Mouse (Mus musculus) lung, postnatal 0 days (tissue): Measurements from ENCODE around the gene Cuedc1. TPM values are rescaled to one million over a fixed set of nuclear protein-coding genes. Genes with fewer than 3 reads are reported as not detected.

Experiments
- ATAC-seq: fragments of 200-750 bp; cut with Nextera tagmentation; 2 replicates; pipeline ENCODE4 v1.8.0; 2017; ENCODE audit warnings: moderate library complexity
- DNase-seq: peaks from one replicate; pipeline ENCODE4 v3.0.0-alpha.2; 2016; ENCODE audit warnings: low spot score
- H3K27ac ChIP-seq: fragments of 300-500 bp; sonication (generic); 2 replicates; pipeline ENCODE4 v1.5.1; 2014; ENCODE audit warnings: antibody characterized with exemption, mild to moderate bottlenecking, low read length, mixed read lengths
- H3K27me3 ChIP-seq: fragments of 300-500 bp; sonication (generic); replicated peaks from 2 replicates; pipeline ENCODE4 v1.6.1; 2014; ENCODE audit warnings: low read length, mixed read lengths; ENCODE audit not compliant: insufficient read depth
- H3K36me3 ChIP-seq: fragments of 300-500 bp; sonication (generic); 2 replicates; pipeline ENCODE4 v1.6.1; 2014; ENCODE audit warnings: low read length, mixed read lengths; ENCODE audit not compliant: insufficient read depth
- H3K4me1 ChIP-seq: fragments of 300-500 bp; sonication (generic); 2 replicates; pipeline ENCODE4 v1.6.1; 2014; ENCODE audit warnings: antibody characterized with exemption, low read depth, low read length, mixed read lengths; ENCODE audit not compliant: insufficient read depth
- H3K4me2 ChIP-seq: fragments of 300-500 bp; sonication (generic); replicated peaks from 2 replicates; pipeline ENCODE4 v1.6.1; 2014; ENCODE audit warnings: low read depth, mild to moderate bottlenecking, low read length, moderate library complexity, mixed read lengths
- H3K4me3 ChIP-seq: fragments of 300-500 bp; sonication (generic); 2 replicates; pipeline ENCODE4 v1.5.1; 2014; ENCODE audit warnings: low read depth, low read length
- H3K9ac ChIP-seq: fragments of 300-500 bp; sonication (generic); replicated peaks from 2 replicates; pipeline ENCODE4 v1.6.1; 2014; ENCODE audit warnings: low read depth, mild to moderate bottlenecking
- H3K9me3 ChIP-seq: fragments of 300-500 bp; sonication (generic); 2 replicates; pipeline ENCODE4 v1.6.1; 2016; ENCODE audit warnings: low read length, mixed read lengths
- CTCF ChIP-seq: IDR thresholded peaks from 2 replicates; pipeline ENCODE4 v1.5.1; 2016; ENCODE audit warnings: antibody characterized with exemption, mild to moderate bottlenecking
- EP300 ChIP-seq: IDR thresholded peaks from 2 replicates; pipeline ENCODE4 v1.6.1; 2016; ENCODE audit warnings: antibody characterized with exemption, mild to moderate bottlenecking, control low read depth
- WGBS: fragments of 180-500 bp; shearing (Covaris S2); extraction: QIAGEN DNeasy Blood & Tissue Kit; methylation state at CpG from one replicate; pipeline ENCODE4 v1.1.7; 2014; 5-methylcytosine and 5-hydroxymethylcytosine counted together
- polyA plus RNA-seq: library from polyadenylated mRNA; unstranded; fragments of >200 nt; fragmentation: Nextera tagmentation; extraction: Ambion mirVana; gene quantifications from 2 replicates; pipeline ENCODE4 v1.2.1, GENCODE M21; 2015

Cuedc1 gene
- polyA plus RNA-seq, 1 experiment from 2014 or later, result 14.6 TPM

DNA sequence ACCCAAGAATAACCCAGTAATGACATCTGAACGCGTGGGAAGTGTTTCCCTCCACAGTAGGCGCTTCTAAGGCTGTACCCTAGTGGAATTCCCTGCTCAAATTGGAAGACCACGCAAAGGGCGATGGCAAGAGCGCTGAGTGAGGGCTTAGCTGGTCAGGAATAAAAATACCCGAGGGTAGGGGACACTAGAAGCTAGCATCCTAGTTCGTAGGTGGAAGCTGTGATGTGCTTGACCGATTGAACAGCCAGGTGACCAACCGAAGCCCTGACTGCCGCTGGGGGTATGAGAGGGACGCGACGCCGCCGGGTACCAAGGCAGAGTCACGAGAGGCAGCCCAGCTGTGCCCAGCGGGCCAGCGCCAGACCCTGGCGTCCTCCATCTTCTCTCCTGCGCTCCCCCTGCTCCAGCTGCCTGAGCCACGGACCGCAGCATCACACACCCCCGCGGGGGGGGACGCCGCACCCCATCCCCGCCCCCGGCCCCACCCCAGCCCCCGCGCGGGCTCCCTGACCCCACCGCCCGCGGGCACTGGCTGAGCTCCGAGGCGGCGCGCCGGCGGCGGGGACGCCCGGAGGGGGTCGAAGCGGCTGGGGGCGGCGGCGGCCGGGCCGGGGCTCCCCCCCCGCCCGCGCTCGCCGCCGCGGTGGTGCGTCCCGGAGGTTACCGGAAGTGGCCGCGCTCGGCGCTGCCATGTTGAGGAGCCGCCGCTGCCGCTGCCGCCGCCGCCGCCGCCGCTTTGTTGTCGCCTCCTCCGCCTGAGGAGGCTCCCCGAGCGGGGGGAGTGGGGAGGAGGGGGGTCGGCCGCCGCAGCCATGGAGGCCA is 30.1 kb upstream of the Cuedc1 start, which contains the start of gene Vezf1:
Gene Vezf1 (plus strand): TSS at position 694 of the 825 bp plus-strand sequence.
- peak; percentile 90 for ATAC-seq
- peak; percentile 91 for DNase-seq

DNA sequence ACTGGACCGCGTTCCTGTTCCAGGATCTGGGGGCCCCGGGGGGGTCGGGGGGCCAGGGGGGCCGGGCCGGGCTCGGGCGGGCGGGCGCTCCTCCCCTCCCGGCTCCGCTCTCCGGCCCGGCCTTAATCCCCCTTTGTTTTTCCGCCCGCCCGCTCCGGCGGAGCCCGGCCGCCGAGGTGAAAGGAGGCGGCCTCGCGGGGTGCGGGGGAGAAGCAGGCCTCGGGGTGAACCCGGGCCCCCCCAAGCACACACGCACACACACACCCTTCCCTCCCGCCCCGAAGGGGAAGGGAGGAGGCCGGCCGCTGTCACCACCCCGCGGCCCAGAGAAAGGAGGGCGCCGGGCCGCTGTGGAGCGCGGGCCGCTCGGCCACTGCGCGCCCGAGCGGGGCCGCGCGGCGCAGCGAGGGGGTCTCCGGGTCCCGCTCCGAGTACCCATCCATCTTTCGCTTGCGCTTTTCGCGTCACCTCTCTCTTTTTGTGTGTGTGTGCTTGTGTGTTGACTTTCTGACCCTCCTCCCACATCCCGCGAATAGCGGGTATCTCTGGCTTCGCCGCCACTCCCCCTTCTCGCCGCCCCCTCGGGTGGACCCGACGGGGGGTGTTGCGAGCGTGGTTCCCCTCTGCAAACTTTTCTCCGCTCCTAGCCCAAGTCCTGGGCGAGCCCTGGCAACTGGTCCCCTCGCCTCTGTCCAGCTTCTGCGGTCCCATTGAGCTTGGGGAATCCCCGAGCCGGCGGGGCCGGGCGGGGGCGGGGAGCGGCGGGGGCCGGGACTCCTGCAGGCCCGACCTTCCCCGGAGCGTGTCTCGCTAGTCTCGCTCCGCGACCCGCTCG is 29.2 kb upstream of the Cuedc1 start:
- Histone ChIP-seq H3K36me3 (no peaks in the 10 kb centered on the region), H3K27ac (peak overlapping the region; percentile 97), H3K4me3 (peak overlapping the region; percentile 93), H3K4me2 (peak overlapping the region; percentile 91), H3K4me1 (peaks cover 11% of the 10 kb centered on the region; the same call in 1 of the 2 replicates), H3K9me3 (no peaks in the 10 kb centered on the region), H3K27me3 (no peaks in the 10 kb centered on the region), H3K9ac (peak overlapping the region; percentile 93)
- no peak for TF ChIP-seq EP300
- TF ChIP-seq CTCF, result no peak
- ATAC-seq (peak; percentile 74), DNase-seq (peak; percentile 64)
- WGBS, result 1% methylated on average over 40 of the region's 92 CpGs

More for the DNA sequence above, 30.1 kb upstream of the Cuedc1 start, which contains the start of gene Vezf1:
- Histone ChIP-seq H3K4me3 (peak within 1 kb of the TSS; percentile 93), H3K27me3 (no peaks in the 10 kb centered on the region), H3K36me3 (no peaks in the 10 kb centered on the region), H3K9me3 (no peaks in the 10 kb centered on the region), H3K9ac (peak within 1 kb of the TSS; percentile 93), H3K4me1 (peaks cover 11% of the 10 kb centered on the region; the same call in 1 of the 2 replicates), H3K27ac (peak within 1 kb of the TSS; percentile 97), H3K4me2 (peak within 1 kb of the TSS; percentile 91)
- TF ChIP-seq CTCF, result no peak
- TF ChIP-seq EP300, result no peak
- WGBS, result 6% methylated on average over 21 of the region's 81 CpGs

DNA sequence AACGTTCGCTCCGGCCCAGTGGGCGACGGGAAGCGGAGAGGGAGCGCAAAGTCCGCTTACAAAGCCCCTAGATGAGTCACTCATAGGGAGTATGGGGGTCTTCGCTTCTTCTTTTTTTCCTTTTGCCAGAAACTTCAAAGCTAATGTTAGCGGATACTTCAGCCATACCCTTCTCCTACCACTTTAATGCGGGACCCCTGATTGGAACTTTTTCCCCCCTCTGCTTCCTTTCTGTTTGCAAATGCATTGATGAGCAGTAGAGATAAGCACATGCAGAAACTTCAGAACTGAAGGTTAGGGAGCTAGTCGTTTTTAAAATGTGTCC is 28.6 kb upstream of the Cuedc1 start:
- Histone ChIP-seq H3K4me1 (peaks cover 11% of the 10 kb centered on the region; the same call in 1 of the 2 replicates), H3K27ac (peak overlapping the region; percentile 97)
- TF ChIP-seq CTCF (no peak), EP300 (no peak)

DNA sequence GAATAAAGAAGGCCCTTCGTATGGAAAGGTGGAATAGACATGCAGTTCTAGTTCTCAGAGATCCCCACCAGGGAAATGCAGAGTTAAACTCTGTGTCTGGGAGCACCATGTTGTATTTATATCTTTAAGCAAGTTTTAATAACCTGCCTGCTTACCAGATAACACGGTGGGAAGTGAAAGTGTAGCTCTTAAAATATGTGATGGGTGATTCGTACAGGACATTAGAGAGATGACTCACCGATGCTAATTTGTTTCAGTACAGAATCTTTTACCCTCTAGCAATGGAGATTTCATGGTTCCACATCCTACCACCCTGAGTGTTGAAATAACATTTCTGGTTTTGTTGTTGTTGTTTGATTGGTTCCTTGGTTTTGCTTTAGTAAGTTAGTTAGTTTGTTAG is 27.5 kb upstream of the Cuedc1 start:
- ATAC-seq (no peak), DNase-seq (no peak)
- Histone ChIP-seq H3K27me3 (no peaks in the 10 kb centered on the region), H3K27ac (no peak overlapping the region), H3K9ac (no peak overlapping the region), H3K4me1 (peaks cover 11% of the 10 kb centered on the region; the same call in 1 of the 2 replicates), H3K9me3 (no peaks in the 10 kb centered on the region), H3K36me3 (no peaks in the 10 kb centered on the region), H3K4me2 (peak overlapping the region; percentile 91; the same call in 1 of the 2 replicates), H3K4me3 (no peak overlapping the region)
- WGBS, result 32% methylated on average over 4 of the region's 4 CpGs
- TF ChIP-seq CTCF (no peak), EP300 (no peak)

More for the DNA sequence above, 28.6 kb upstream of the Cuedc1 start:
- Histone ChIP-seq H3K27me3 (no peaks in the 10 kb centered on the region), H3K36me3 (no peaks in the 10 kb centered on the region), H3K9ac (peak overlapping the region; percentile 93), H3K9me3 (no peaks in the 10 kb centered on the region), H3K4me3 (peak overlapping the region; percentile 93), H3K4me2 (peak overlapping the region; percentile 91)
- ATAC-seq, result no peak
- no peak for DNase-seq
- under 1% methylated on average over 12 of the region's 12 CpGs for WGBS

DNA sequence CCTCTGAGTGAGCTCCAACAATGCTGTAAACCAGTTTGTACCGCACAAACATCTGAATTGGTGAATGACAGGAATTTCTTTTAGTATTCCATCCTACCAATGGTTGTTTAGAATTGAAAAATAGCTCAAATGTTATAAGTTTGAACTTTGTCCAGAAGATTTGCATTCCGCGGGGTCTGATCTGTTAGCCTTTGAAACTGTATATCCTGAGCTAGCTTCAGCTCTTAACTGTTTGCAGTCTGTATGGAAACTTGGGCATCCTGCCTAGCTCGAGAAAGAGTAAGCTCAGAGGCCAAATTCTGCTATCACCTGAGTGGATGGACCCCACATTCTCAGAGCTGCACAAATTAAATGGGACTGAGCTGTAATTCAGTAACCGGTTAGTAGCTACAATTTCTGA is 26.7 kb upstream of the Cuedc1 start:
- DNase-seq (no peak), ATAC-seq (no peak)
- TF ChIP-seq EP300, result no peak
- no peak for TF ChIP-seq CTCF
- 41% methylated on average over 5 of the region's 5 CpGs for whole genome bisulfite sequencing
- H3K9me3 ChIP-seq, result no peaks in the 10 kb centered on the region
- no peaks in the 10 kb centered on the region for H3K36me3 ChIP-seq
- H3K4me2 ChIP-seq, result peak overlapping the region; percentile 2; the same call in 1 of the 2 replicates
- H3K4me1 ChIP-seq, result peaks cover 11% of the 10 kb centered on the region; the same call in 1 of the 2 replicates
- H3K9ac ChIP-seq, result no peak overlapping the region
- no peaks in the 10 kb centered on the region for H3K27me3 ChIP-seq
- no peak overlapping the region for H3K27ac ChIP-seq
- no peak overlapping the region for H3K4me3 ChIP-seq

DNA sequence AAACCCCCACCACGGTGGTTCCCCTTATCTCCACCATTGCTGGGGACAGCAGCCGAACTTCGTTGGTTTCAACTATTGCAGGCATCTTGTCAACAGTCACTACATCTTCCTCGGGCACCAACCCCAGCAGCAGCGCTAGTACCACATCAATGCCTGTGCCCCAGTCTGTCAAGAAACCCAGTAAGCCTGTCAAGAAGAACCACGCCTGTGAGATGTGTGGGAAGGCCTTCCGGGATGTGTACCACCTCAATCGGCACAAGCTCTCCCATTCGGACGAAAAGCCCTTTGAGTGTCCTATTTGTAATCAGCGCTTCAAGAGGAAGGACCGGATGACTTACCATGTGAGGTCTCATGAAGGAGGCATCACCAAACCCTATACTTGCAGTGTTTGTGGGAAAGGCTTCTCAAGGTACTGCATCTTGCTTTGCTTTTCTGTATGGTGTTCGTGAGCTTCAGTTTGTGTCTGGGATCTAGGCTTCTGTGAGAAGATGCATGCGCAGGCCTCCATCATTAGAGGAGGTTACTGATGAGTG is 24.4 kb upstream of the Cuedc1 start:
- Histone ChIP-seq H3K9ac (no peak overlapping the region), H3K9me3 (no peaks in the 10 kb centered on the region), H3K4me2 (no peak overlapping the region), H3K36me3 (peaks cover 11% of the 10 kb centered on the region), H3K27me3 (no peaks in the 10 kb centered on the region), H3K4me1 (peaks cover 11% of the 10 kb centered on the region; the same call in 1 of the 2 replicates), H3K27ac (no peak overlapping the region), H3K4me3 (no peak overlapping the region)
- ATAC-seq (no peak), DNase-seq (no peak)
- TF ChIP-seq EP300 (no peak), CTCF (no peak)
- 72% methylated on average over 14 of the region's 14 CpGs for WGBS
